Mouse (Mus musculus): ENCODE measurements at regions not wholly inside any gene's neighbourhood (a gene's known extent, or its start where the extent isn't known, plus 50 kb on each side); places are given as distances from the start of the nearest gene placed in this dataset.

GRCm38 (mm10) chr2:49376281-49376680, 75.0 kb upstream of the Epc2 start:
- DNase-seq, result no peak

DNA sequence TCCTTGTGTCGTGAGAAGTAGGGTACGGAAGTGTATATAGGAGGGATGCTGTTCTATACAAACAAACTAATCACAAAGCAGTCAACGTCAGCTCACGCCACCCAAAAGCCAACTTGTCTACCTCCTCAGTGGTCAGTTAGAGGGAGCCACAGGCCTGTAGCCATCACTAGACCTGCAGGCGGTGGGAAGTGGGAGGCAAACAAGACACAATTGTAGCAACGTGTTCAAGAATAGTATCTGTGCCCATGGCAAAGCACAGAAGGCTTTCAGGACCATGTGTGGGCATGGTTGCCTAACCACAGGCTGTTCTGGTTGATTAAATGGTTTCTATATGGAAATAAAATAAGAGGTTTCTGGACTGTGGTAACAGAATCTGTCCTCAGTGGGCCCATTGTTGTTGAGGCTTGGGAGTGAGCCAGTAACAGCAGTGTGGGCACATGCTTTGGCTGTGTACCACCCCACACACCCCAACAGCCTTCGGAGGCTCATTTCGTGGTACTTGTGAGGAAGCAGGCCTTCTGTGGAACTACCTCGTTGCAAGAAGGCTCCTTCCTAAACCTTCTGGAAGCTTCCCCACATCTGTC, 72.0 kb upstream of the Epc2 start:
- peak; percentile 76 for DNase-seq

DNA sequence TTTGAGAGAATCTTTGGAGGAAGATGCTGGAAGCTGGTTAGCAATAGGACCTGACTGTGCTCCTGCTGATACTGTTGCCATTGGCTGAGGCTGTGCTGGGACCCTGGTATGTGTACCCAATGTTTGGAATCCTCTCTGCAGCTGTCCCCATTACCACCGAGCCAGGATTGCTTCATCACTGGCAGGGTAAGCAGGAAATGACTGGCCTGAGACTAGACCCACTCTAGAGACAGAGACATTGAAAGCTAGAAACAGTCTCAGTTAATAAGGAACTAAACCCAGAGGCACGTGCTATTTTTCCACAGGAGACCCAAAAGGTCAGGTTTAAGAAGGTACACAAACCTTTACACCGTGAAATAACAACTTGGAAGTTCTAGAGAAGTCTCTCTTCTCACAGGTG, 70.3 kb upstream of the Epc2 start:
- peak; percentile 7 for DNase-seq

- DNase-seq, result no peak
Measured at GRCm38 (mm10) chr2:49386747-49387146, 64.5 kb upstream of the Epc2 start.

DNA sequence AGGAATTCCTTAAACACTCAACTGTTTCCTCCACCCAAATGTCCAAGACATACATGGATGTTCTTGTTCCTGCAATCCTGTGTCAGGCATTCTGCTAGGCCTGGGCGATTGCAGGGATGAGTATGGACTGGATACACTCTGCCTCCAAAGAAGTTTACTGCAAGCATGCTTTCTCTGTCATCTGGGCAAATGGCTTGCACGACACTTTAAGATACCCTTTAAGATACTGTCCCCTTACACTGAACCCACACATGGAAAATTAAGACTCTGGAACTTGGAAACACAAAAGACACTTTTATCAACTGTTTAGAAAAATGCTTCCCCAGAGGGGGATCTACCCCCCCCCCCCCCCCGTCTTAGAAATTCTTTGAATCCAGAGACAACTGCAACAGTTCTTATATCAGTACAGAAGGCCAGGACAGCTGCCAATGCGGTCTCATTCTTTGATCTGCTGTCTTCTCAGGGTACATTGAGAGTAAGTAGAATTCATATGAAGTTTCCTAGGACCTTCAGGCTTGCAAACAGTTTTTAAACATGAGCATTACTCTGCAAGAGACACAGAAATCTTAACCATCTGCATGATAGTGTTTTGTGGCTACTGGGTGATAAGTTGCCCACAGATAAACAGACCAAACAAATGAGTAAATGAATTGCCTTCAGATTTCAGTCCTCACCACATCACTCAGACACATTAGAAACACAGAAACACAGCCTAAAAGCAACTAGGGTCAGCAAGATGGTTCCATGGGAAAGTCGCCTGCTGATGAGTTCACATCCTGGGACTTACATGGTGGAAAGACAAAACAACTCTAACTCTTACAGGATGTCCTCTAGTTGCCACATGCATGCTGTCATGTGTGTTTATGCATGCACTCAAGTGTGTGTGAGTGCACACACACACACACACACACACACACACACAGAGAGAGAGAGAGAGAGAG, 59.7 kb upstream of the Epc2 start:
- no peak for DNase-seq

Data from layer of hippocampus, adult 9-11 months (tissue).